Mouse (Mus musculus) right cerebral cortex, postnatal 4 days (tissue): Measurements from ENCODE around the gene Jade3.
"Not testable (repeated sequence)": the region's sequence is repeated elsewhere in the genome, so short reads cannot be mapped to it uniquely, and the experiment has no call there.

Source experiments
- DNase-seq: peaks from one replicate; pipeline ENCODE4 v3.0.0-alpha.2; 2022

Gene Jade3

DNA sequence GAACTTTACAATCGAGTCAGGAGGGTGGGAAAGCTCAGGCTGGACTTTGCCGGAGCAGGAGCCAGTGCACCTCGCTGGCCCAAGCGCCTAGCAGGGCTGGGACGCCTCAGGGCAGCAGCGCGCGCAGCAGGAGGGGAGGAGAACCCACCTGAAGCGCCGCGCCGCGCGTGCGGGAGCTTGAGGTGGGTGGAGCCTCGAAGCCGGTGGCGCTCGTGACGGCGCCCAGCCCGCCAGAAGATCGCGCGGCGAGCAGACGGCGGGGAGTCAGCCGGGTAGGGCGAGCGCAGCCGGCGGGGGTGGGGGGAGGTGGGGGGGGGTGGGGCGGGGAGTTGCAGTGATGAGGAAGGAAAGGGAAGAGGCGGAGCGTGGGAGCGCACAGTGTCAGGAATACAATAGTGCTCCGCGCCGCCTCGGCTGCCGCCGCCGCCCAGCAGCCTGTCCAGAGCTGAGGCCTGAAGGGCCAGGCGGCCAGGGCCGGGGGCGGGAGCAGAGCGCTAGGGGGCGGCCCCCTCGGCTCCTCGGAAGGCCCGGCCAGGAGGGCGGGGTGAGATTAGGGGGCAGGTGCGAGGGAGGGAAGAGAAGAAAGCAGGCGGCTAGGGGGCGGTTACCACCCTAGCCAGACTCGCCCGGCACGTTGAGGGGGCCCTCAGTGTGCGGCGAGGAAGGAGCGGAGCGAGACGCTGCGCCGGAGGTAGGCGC lies at the start of gene Jade3:
TSS of gene Jade3 (plus strand) at position 549 of the 699 bp plus-strand sequence.
- peak; percentile 57 for DNase-seq

DNA sequence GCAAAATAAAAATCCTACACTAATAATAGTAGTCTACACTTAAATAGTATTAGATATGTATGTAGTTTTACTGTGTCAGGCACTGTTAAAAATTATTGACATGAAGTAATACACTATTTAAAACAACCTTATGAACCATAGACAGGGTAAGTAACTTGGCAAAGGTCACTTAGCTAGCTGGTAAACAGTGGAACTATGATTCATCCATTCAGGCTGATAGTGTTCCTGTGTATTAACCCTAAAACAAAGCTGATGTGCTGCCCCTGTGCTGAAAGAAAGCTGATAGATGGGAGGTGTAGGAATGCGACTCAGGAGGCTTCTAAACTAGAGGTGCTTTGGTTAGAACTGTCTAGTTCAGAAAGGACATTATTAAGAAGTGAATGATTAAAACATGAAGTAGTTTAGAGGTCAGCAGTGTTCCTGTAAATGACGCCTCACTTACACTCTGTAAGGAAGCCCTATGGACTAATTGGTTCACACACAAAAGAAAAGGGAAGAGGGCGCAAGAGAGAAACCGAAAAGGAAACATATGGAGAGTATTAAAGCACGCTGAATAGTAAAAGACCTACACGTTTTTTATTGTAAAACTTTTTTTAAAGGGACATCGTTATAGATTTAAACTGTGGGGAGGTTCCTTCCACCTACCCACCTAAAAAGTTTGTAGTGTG lies 46.0 kb upstream of the Jade3 start:
- no peak for DNase-seq

DNA sequence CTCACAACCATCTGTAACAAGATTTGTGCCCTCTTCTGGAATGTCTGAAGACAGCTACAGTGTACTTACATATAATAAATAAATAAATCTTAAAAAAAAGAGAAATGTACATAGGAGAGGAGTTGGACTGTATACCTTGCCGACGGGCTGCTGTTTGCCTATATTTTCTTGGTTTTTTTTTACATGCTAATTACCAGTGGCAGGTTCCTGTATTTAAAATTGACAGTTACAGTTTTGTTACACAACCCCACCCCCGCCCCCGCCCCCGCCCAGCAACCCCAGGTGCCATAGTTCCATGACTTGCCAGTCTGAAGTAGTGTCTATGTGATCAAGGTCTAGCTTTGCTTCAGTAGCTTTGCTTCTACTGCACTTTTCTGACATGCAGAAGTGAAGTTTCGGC lies 43.2 kb upstream of the Jade3 start:
- no peak for DNase-seq

DNA sequence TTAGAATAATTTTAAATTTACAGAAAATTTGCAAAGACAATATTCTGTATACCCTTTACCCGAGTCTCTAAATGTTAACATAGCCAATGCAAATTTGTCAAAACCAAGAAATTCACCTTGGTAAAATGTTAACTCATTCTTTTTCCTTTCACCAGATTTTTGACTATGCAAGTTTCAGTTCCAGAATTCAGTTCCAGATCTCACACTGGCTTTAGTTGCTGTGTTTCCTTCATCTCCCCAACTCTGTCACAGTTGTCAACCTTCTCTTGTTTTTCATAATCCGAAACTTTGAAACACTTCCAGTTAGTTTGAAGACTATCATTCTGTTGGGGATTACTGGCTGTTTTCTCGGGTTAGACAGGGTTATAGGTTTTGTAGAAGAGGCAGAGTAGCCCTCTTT lies 38.5 kb upstream of the Jade3 start:
- DNase-seq, result no peak

DNA sequence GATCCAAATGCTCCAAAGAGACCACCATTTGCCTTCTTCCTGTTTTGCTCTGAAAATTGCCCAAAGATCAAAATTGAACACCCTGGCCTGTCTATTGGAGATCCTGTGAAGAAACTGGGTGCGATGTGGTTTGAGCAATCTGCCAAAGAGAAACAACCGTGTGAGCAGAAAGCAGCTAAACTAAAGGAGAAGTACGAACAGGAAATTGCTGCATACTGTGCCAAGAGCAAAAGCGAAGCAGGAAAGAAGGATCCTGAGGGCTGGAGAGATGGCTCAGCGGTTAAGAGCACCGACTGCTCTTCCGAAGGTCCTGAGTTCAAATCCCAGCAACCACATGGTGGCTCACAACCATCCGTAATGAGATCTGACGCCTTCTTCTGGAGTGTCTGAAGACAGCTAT lies 33.5 kb upstream of the Jade3 start:
- DNase-seq, result not testable (repeated sequence)

DNA sequence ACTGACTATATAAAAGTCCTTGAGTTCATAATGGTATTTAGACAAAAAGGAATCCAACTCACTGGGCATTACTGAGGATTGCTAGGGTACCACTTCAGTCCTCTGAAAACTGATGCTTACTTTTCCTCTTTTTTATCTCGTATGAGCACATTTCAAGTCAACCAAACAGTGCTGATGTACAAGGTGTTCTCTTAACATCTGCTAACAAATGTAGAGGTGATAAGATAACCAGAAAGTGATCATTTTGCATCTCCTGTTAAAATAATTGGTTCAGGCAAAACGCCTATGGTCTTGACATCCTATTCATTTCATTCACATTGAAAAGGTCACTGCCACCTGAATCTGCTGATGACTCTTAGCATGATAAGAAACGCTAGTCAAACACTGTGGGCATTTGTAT lies 32.5 kb upstream of the Jade3 start:
- no peak for DNase-seq

DNA sequence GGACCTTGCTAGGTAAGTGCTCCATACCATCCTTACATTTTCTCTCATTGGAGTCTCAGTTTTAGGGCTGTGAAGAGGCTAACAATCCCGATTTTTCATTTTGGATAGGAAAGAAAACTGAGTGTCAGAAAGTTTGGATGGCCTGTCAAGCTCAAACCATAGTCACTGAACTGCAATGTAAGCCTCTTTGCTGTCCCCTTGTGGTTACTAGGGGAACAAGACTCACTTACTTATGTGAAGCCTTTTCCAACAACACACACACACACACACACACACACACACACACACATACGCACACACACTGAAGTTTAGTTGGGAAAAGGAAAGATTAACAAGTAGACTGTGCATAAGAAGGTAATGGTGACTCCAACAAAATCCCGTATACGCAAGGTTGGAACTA lies 21.4 kb upstream of the Jade3 start:
- DNase-seq, result peak; percentile 5

DNA sequence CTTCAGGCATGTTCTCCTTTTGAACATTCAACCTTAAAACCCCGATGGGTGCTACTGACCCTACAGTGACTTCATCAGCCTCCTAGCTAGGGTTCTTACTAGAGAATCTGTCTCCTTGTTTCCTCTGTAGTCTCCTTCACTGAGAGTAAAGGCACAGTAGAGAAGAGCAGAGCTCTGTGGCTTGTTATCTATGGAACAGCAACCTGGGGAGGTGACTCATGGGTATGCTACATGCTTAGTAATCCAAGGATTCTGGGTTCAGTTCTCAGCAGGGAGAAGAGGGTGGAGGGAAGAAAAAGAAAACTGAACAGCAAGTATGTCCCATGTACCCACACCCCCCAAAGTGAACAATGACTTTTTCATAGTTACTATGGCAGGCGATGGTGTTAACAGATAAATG lies 18.6 kb upstream of the Jade3 start:
- DNase-seq, result no peak

DNA sequence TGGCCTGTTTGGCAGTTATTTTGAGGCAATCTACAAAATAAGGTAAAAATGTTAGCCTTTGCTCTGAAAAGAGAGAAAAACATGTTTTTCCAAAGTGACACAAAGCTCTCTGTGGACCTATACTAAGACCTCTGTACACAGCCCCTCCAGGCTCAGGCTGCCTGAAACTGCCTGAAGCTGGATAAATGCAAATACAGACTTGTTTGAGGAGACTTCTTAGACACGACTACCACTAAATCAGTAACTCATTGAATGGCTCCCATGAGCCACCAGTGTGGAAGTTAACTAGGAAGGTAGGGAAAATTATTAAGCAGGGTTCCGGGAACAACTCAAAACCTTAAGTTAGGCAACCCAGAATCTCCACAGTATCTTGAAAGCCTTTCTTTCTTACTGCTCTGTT lies 17.8 kb upstream of the Jade3 start:
- DNase-seq, result no peak

DNA sequence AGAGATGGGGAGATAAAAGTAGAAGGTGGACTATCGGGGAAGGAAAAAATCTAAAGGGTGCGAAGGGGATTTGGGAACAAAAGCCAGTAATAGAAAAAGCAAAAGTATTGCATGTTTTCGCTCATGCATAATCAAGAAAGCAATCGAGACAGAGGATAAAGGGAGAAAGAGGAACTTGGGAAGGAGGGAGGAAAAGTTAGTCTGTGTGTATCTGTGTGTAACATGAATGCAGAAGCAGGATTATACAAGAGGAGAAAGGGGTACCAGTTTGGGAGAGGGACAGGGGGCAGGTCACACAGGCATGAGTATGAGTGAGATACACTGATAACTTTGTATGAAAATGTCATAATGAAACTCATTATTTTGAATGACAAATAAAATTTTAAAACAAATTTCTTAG lies 14.1 kb upstream of the Jade3 start:
- no peak for DNase-seq

DNA sequence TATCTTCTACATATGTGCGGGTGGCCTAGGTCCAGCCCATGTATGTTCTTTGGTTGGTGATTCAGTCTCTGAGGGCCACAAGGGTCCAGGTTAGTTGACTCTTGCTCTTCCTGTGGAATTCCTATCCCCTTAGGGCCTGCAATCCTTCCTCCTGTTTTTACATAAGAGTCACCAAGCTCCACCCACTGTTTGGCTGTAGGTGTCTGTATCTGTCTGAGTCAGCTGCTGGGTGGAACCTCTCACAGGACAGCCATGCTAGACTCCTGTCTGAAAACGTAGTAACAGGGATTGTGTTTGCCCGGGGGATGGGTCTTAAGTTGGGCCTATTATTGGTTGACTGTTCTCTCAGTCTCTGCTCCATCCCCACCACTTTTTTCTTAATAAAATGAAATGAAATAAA lies 13.3 kb upstream of the Jade3 start:
- DNase-seq, result no peak

DNA sequence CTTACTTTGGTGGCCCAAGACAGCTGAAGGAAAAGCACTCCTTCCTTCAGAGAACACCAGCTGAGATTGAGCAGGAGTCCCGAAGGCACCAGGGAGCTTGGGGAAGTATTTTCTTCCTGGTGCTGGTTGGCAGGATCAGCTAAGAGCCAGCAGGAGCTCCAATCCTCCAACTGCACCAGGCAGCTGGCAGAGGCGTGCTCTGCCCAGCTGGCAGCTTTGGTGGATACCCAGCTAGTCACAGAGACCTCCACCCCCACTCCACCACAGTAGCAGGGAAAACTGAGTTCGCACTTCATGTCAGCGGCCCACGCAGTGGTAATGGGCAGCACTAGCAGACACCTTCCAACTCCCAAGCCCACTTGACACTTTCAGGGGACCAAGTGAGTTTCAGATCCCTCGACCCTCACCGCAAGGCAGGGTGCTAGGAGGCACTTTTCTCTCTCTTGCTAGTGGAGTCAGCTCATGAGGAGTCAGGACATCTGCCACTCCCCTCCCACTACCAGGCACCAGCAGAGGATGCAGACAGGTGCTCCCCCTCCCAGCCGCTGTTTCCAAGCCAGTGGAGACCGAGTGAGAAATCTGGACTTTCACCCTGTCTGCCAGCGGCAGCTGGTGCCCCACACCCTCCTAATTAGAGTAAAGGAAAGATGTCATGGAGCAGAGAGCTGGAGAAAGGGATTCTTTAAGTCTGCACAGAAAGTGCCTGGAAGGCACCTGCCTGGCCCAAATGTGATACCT lies 10.4 kb upstream of the Jade3 start:
- DNase-seq, result no peak

DNA sequence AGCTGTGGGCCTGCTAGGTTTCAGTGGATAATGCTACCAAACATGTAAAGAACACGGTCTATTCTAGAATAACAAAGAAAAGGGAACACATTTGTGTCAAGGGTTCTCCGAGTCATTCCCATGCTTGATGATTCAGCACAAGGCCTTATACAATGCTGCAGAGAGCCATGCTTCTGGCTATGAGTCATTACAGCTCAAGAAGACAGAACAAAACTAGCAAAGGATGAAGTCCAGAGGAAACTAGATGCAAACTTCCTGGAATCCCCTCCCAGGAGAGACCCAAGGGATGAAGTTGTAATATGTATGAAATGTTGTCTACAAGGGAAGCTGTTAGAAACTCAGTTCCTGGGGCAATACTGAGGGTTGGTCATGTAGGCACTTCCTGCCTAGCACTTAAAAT lies 7.0 kb upstream of the Jade3 start:
- no peak for DNase-seq

DNA sequence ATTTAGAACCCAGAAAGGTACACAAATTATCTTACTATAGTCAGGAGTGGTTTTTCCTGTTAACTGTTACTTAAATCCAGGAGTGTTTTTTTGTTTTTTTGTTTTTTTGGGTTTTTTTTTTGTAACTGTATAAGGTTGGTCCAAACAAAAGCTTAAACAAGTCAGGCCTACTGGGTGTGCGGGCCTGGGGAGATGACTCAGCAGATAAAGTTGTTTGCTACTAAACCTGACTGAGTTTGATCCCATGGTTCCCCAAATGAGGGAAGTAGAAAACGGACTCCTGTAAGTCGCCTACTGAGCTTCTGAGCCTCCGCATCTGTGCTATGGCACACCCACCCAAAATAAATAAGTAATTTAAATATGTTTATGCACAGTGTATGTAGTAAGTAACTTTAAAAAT lies 6.0 kb upstream of the Jade3 start:
- DNase-seq, result no peak

DNA sequence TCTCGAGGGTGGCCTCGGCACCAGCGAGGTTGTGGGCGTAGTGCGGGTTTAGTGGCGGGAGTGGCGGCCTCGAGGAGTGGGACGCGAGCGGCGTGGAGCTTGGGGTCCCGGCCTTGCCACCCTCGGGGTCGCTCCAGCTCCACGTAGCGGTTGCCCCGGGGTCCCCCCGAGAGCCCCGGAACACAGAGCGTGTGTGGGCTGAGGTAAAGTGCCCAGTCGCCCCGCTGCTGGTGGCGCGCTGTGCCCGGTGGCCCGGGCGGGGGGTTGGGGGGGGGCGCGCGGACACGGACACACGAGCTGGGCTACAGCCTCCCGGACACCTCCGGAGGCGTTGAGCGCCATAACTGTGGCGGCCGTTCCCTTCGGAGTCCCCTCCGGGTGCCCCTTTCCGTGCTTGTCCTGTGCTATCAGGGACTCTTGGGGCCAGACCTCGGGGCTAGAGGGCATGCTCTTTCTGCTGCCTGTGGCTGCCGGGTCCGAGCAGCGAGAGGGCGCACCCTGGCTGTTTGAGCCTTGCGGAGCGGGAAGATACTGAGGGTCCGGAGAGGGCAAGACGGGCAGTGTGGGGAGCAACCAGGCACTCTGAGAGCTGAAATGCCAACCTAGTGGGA lies 456 bp downstream of the Jade3 start:
- DNase-seq, result peak; percentile 11

DNA sequence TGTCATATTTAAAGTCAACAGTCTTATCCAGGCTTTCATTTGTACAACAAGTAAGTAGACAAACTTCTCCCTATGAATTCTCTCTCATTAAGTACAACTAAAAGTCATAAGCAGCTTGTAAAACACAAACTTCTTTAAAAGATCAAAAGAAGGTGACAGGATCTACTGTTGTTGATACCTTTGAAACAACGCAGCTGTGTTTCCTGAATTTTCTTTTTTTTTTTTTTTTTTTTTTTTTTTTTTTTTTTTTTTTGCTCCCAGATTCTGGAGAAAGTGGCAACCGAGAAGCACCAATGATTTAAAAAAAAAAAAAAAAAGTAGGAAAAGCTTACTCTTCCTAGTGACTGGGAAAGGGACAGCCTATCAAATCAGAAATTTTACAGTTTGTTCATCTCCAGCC lies 57.7 kb downstream of the Jade3 start:
- no peak for DNase-seq

DNA sequence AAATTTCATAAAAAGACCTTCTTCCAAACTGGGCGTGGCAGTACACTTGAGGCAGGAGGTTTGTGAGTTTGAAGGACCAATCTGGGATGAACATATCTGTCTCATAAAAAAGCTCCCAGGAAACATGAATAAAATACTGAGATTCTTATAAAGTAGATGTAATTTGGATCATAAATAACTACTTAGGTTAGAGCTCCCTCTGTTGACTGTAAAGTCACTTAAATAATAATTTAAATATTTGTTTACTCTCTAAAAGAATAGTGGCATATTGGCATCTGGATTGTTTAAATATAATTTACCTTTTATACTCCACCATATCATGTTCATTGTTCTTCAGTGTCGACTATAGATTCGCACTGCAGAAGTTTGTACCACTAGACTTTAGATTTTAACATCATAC lies 72.2 kb downstream of the Jade3 start:
- no peak for DNase-seq

DNA sequence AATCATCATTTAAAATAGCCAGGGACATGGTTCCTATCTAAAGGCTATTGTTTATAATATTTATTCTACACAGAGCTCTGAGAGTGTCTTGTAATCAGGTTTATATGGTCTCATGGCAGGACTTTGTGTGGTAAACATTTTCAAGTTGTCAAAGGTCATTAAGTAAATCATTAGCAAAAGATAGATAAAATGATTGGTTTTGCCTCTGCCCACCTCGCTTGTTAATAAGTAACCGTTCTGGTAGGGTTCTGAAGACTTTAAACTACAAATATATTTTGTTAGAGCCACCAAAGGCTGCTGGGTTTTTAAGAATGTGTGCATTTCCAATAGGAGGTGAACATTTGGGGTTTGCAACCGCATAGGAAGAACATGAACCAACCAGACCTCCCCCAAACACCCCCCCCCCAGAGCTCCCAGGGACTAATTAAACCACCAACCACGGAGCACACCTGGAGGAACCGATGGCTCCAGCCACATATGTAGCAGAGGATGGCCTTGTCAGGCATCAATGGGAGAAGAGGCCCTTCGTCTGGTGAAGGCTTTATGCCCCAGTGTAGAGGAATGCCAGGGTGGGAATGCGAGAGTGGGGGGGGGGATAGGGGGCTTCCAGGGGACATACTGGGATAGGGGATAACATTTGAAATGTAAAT lies 94.9 kb downstream of the Jade3 start:
- DNase-seq, result no peak

DNA sequence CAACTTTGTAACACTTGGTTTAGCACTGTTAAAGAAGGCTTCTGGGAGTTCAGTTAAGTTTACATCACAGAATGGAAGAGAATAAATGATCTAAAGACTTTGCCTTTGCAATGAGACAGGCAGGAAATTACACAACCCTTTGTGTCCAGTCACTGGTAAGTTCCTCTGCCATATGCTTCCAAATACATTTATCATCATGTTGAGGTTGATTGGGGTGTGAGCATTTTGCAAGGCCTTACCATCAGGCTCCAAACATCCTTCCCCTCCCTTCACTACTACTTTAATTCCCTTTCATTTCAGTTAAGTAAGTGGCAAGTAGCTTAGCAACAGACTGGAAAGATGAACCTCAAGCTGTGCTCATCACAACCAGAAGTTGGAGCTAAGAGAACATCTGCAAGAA lies 96.1 kb downstream of the Jade3 start:
- no peak for DNase-seq

DNA sequence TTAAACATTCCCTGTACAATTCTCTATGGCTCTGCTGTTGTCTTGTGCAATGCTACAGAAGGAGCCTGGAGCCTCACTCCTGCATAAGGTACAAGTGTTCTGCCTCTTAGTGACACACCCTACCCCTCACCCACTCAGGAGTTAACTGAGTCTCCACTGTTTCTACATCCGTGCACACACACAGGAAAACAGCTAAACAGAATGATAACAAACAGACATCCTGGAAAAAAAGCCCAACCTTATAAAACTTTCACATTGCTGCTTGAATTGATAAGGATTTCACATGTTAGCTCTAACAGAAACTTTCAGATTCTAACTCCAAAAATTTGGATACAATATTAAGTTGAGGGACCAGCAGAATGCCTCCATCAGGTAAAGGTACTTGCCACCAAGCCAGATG lies 107.1 kb downstream of the Jade3 start:
- DNase-seq, result no peak

DNA sequence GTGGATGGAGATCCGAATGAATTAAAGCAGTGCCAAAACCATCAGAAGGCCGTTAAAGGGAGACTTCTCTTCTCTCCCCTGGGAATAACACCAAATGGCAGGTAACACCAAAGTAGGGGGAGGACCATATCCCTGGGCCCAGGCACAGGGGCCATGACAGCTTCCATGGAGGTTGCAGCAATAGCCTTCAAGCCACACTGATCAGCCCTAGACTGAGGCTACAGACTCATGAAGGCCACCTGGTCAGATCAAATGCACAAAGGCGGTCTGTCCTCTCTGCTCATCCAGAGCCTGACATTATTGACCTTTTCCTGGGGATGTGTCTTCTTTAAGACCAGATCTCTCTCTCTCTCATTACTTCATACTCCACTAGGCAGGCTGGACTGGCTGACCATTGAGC lies 118.4 kb downstream of the Jade3 start:
- no peak for DNase-seq

DNA sequence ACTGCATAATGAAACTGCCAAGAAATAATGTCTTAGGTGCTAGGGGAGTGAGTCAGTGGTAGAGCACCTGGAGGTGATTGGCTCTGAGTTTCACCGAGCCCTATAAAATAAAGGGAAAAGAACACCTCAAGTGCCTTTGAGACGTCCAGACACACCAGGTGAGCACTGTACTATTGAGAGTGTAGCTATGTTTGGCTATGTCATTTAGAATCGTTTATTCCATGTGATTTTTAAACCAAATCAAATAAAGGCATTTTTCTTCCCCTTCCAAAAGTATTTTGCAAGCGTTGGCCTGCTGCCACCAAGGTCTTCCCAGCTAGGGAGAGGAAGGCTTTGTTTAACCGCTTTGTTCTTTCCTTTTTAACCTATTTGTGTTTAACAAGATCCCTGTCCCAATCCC lies 122.1 kb downstream of the Jade3 start:
- peak; percentile 16 for DNase-seq
